Mouse (Mus musculus): ENCODE data around the gene Sgce.
"Not testable (repeated sequence)": the region's sequence is repeated elsewhere in the genome, so short reads cannot be mapped to it uniquely, and the experiment has no call there.

The Sgce gene

GRCm38 (mm10) chr6:4722739-4723138 is 24.3 kb downstream of the Sgce start:
- no peak for DNase-seq (ENCODE audit: low read depth, low spot score)

DNA sequence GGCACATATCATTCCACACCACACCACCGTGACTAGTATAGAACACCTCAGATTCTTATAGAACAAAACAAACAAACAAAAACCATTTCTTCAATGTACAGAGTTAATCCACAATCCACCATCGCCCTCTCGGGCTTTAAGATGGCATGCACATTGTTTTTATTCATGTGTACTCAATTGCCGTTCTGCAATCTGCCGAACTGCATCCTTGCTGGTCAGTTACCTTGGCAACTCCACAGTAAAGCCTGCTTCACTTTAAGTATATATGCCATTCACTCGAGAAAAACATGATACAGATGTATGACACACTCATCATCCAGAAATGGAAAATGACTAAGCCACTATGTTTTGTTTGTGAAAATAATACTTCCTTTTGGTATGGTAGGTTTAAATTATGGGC is 24.9 kb downstream of the Sgce start:
- no peak for DNase-seq (ENCODE audit: low read depth, low spot score)

- no peak for DNase-seq (ENCODE audit: low read depth, low spot score)
Measured at GRCm38 (mm10) chr6:4717344-4717743, 29.7 kb downstream of the Sgce start.

DNA sequence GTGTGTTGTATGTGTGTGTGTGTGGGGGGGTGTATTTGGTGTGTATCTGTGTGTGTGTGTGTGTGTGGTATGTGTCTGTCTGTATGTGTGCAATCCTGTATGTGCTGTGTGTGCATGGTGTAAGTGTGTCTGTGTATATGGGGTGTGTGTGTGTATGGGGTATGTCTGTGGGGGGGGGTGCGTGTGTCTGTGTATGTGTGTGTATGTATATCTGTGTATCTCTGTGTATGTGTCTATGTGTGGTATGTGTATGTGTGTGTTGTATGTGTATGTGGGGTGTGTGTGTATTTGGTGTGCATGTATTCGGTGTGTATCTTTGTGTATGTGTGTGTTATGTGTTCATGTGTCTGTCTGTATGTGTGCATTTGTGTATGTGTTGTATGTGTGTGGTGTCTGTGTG is 30.8 kb downstream of the Sgce start:
- no peak for DNase-seq (ENCODE audit: low read depth, low spot score)

GRCm38 (mm10) chr6:4708971-4709370 is 38.0 kb downstream of the Sgce start:
- DNase-seq (ENCODE audit: low read depth, low spot score) = peak; percentile 60

- DNase-seq (ENCODE audit: low read depth, low spot score) = peak; percentile 24
Measured at GRCm38 (mm10) chr6:4706415-4706814, 40.6 kb downstream of the Sgce start.

GRCm38 (mm10) chr6:4703908-4704307 is 43.1 kb downstream of the Sgce start:
- no peak for DNase-seq (ENCODE audit: low read depth, low spot score)

DNA sequence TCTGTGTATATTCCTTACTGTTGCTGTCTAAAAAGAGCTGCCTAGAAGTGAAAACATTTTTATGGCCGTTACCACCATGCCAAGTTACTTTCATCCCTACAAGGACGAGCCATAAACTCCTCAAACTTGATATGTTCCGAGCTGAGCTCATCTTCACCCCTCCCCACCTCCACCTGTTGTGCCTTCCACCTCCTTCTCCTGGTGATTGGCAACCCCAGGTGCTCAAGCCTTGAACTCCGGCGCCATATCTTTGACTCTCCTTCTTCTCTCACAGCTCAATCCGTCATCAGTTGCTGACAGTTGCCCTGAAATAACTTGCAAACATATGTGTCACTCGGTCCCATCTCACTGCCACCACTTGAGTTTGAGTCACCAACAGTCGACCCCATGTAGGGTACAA is 45.4 kb downstream of the Sgce start:
- peak; percentile 73 for DNase-seq (ENCODE audit: low read depth, low spot score)

DNA sequence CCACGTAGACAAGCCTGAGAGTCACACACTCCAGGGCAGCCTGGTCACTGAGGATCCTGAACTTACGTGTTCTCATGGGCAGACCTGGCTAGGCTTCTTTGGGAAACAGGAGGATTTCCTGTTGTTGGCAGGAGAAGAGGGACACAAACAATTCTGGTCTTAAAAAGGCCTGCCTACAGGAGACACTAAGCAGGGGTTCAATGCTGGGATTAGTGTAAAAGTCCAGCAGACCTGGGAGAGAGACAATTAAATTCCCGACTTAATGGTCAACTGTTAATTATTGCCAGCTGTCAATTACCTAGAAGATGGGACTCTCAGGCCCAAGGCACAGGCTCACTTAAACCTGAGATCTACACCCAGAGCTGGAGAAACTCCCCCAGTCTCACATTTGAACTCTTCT is 51.2 kb downstream of the Sgce start:
- no peak for DNase-seq (ENCODE audit: low read depth, low spot score)

DNA sequence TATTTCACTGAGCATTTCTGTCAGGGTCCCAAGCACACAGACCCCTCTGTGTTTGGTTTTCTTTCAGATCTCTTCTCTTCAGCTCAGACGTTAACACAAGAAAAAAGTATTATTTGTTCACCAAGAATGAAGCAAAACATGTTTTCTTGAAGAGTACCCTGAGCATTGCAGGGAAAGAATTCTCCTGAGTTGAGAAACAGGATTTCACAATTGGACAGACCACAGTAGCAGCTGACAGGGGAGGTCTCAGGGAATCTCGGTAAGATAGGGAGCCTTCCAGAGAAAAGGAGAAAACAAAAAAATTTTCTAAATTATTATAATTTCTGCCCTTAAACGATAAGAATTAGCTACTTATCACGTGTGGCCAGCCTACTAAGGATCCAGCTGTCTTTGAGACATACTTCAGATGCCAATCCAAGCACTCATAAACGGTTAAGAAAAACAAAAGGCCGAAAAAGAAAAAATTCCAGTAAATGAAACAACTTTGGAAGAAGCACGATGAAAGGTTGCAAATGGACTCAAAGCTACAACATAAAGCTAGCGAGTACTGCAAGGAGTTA is 52.3 kb downstream of the Sgce start:
- DNase-seq (ENCODE audit: low read depth, low spot score) = no peak

GRCm38 (mm10) chr6:4693544-4693943 is 53.5 kb downstream of the Sgce start:
- DNase-seq (ENCODE audit: low read depth, low spot score) = no peak

- no peak for DNase-seq (ENCODE audit: low read depth, low spot score)
Measured at GRCm38 (mm10) chr6:4690438-4690837, 56.6 kb downstream of the Sgce start.

GRCm38 (mm10) chr6:4684706-4685340 is 62.2 kb downstream of the Sgce start:
- no peak for DNase-seq (ENCODE audit: low read depth, low spot score)

DNA sequence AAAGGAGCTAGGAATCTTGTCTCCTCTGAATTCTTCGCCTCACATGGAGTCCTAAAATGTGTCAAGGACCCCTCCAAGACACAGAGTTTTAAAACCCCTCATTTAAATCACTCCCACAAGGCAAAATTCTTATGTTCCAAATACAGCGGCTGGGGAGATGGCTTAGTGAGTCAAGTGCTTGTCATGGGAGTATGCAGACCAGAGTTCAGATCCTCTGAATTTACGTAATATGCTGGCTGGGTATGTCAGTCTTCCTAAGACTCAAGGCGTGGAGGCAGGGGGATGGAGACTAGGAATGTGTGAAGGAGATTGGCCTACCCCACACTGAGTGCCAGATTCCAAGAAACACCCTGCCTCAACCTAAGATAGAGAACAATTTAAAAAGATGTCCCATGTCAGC is 66.4 kb downstream of the Sgce start:
- DNase-seq (ENCODE audit: low read depth, low spot score) = no peak

GRCm38 (mm10) chr6:4679981-4680380 is 67.0 kb downstream of the Sgce start:
- DNase-seq (ENCODE audit: low read depth, low spot score) = no peak

- DNase-seq (ENCODE audit: low read depth, low spot score) = no peak
Measured at GRCm38 (mm10) chr6:4677356-4677761, 69.6 kb downstream of the Sgce start.

- no peak for DNase-seq (ENCODE audit: low read depth, low spot score)
Measured at GRCm38 (mm10) chr6:4665154-4665553, 81.9 kb downstream of the Sgce start.

DNA sequence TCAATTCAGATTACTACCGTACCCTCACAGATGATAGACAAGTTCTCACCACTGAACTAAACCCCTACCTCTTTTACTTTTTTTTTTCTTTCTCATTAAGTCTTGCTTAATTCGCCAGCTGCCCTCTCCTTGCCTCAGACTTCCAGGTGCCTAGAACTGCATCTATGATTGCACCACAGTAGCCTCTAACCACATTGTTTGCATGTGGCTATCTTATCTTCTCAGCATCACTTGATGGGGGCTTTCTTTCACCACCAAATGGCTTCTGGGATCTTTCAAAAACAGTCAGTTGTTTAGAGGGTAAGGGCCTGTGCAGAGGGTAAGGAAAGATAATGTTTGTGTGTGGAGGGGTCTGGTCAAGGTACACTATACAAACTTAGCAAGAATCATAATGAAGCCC is 82.7 kb downstream of the Sgce start:
- no peak for DNase-seq (ENCODE audit: low read depth, low spot score)

DNA sequence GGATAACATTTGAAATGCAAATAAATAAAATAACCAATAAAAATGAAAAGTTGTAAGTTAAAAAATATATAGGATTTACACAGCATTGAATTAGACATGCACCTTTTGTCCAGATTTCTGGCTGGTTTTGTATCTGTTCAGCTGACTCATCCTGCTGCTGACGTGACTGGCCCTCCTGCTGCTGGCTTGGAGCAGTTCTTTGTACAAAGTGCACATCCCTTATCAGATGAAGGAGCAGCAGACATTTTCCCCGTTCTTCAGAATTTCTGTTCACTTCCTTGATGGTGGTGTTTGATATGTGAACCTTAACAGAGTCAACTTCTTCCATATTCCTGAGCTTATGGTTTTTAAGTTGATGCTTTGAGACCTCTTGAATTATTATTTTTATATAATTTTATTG is 83.5 kb downstream of the Sgce start:
- DNase-seq (ENCODE audit: low read depth, low spot score) = no peak

DNA sequence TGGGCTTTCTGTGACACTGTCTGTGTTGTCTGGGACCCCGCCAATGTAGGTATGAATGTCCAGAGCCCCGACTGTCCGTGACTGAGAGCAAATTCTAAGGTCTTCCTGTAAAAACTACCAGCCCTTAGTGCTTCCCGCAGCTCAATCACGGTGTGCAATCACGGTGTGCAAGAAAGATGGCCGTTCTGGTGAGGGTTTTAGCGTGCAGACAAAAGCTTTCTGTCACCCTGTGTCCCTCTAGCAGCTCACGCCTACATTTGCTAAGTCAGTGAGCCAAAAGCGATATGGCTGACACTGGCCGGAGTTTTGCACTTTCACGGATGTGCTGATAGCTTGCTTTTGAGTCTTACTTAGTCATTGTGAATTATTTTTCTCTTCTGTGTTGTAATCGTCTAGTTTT is 88.1 kb downstream of the Sgce start:
- no peak for DNase-seq (ENCODE audit: low read depth, low spot score)

GRCm38 (mm10) chr6:4655924-4656323 is 91.1 kb downstream of the Sgce start:
- DNase-seq (ENCODE audit: low read depth, low spot score) = no peak

- DNase-seq (ENCODE audit: low read depth, low spot score) = no peak
Measured at GRCm38 (mm10) chr6:4655466-4655865, 91.5 kb downstream of the Sgce start.

DNA sequence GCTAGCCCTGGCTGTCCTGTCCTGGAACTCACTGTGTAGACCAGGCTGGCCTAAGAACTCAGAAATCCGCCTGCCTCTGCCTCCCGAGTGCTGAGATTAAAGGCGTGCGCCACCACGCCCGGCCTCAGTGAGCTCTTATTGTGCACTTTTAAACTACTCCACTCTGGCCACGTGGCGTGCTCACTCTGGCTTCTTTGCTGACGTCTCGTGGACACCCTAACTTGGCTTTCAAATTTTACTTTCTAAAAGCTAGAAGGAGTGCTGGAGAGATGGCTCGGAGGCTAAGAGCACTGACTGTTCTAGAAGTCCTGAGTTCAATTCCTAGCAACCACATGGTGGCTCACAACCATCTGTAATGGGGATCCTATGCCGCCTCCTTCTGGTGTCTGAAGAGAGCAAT is 93.3 kb downstream of the Sgce start:
- not testable (repeated sequence) for DNase-seq (ENCODE audit: low read depth, low spot score)

- no peak for DNase-seq (ENCODE audit: low read depth, low spot score)
Measured at GRCm38 (mm10) chr6:4652596-4653134, 94.3 kb downstream of the Sgce start.

Data from skeletal muscle tissue, adult 2 months (tissue).